Mouse (Mus musculus): ENCODE results near the gene Taf11. TPM values are rescaled to one million over a fixed set of nuclear protein-coding genes. Genes with fewer than 3 reads are reported as not detected.

Taf11 gene
- total and polyA plus RNA-seq, 3 experiments: 8.3 to 30.9 (median 17.7) TPM

Other genes with a start within 250 kb of the Taf11 start
- under 1 TPM in 1 of 2 experiments, not detected in 1; 0.28 TPM for gene Spdef, start 180.9 kb downstream of the Taf11 start, total RNA-seq (2021)
- 0.11 and 0.47 TPM in 2 replicates for gene Spdef, start 180.9 kb downstream of the Taf11 start, polyA plus RNA-seq (2012; rRNA removed)
- 100 to 1,000 TPM; 159 to 164 TPM for gene D17Wsu92e, start 89.2 kb downstream of the Taf11 start, total RNA-seq (2021)
- 113 and 145 TPM in 2 replicates for gene D17Wsu92e, start 89.2 kb downstream of the Taf11 start, polyA plus RNA-seq (2012; rRNA removed)
- gene Snrpc, start 71.7 kb downstream of the Taf11 start, total RNA-seq (2021): 10 to 100 TPM; 74.5 to 79.8 TPM
- 180 and 188 TPM in 2 replicates for gene Snrpc, start 71.7 kb downstream of the Taf11 start, polyA plus RNA-seq (2012; rRNA removed)
- gene Uhrf1bp1, start 53.4 kb downstream of the Taf11 start, total RNA-seq (2021): 10 to 100 TPM; 25.2 to 38.7 TPM
- 14.1 and 15.0 TPM in 2 replicates for gene Uhrf1bp1, start 53.4 kb downstream of the Taf11 start, polyA plus RNA-seq (2012; rRNA removed)
- 10 to 100 TPM; 23.5 to 24.9 TPM for gene Anks1, start 538 bp downstream of the Taf11 start, total RNA-seq (2021)
- gene Anks1, start 538 bp downstream of the Taf11 start, polyA plus RNA-seq (2012; rRNA removed): 41.3 and 44.8 TPM in 2 replicates
- under 1 TPM in 1 of 2 experiments, not detected in 1; 0.24 TPM for gene Tcp11, start 170.8 kb upstream of the Taf11 start, total RNA-seq (2021)
- 0.08 TPM in 1 of 2 replicates, not detected in the other for gene Tcp11, start 170.8 kb upstream of the Taf11 start, polyA plus RNA-seq (2012; rRNA removed)
- gene Scube3, start 232.3 kb upstream of the Taf11 start, total RNA-seq (2021): 10 to 100 TPM in 1 of 2 experiments, 1 to 10 TPM in 1; 9.8 to 16.7 TPM
- 28.1 and 33.1 TPM in 2 replicates for gene Scube3, start 232.3 kb upstream of the Taf11 start, polyA plus RNA-seq (2012; rRNA removed)

Data from adrenal gland, adult 2 months (tissue).